8 mouse cellular contexts compared by ENCODE assay signal in genomic region chr17:36193546-36194141, GRCm38 (mm10). TPM values are rescaled to one million over a fixed set of nuclear protein-coding genes. Genes with fewer than 3 reads are reported as not detected.
DNase-seq lines count a peak whose midpoint lies in the region; ATAC-seq and TF ChIP-seq lines count a peak whose summit lies in the region.

No protein-coding gene starts in this region.

- 0 out of 2 replicates have a peak, but pooled peaks cover 2% of the 10 kb centered on the region for H3K27me3 ChIP-seq in neural tube, embryonic 14.5 days (ENCODE audit: control insufficient read depth, insufficient read depth, low read length)
- H3K27me3 ChIP-seq in thymus, adult 2 months (ENCODE audit: control insufficient read depth, insufficient read depth, low read length) = no peaks in the 10 kb centered on the region

- no peak for TF ChIP-seq POLR2A in lung, adult 2 months (IDR thresholded peaks at IDR 0.05; ENCODE audit: borderline replicate concordance, extremely low read depth, low read depth, low read length)
- no peak for TF ChIP-seq POLR2A in thymus, adult 2 months (IDR thresholded peaks at IDR 0.05; ENCODE audit: control insufficient read depth, extremely low read depth, insufficient read depth, low read length, poor library complexity)

- peak; percentile 63; the same call in 1 of the 2 replicates for ATAC-seq in neural tube, embryonic 14.5 days (ENCODE audit: low read depth)

- no peak overlapping the region for H3K4me2 ChIP-seq in neural tube, embryonic 14.5 days (ENCODE audit: low read depth, low read length)

- peak; percentile 91 for TF ChIP-seq CTCF in lung, adult 2 months (IDR thresholded peaks at IDR 0.05; ENCODE audit: insufficient read depth, low read length)
- TF ChIP-seq CTCF in thymus, adult 2 months (IDR thresholded peaks at IDR 0.05; ENCODE audit: borderline replicate concordance, control insufficient read depth, extremely low read depth, insufficient read depth, low read length, poor library complexity) = peak; percentile 87

- no peak overlapping the region for H3K27ac ChIP-seq in neural tube, embryonic 14.5 days (ENCODE audit: low read depth, low read length)
- H3K27ac ChIP-seq in thymus, adult 2 months (ENCODE audit: control insufficient read depth, insufficient read depth, low read length) = no peak overlapping the region

- no peak overlapping the region for H3K9ac ChIP-seq in neural tube, embryonic 14.5 days (replicated peaks; ENCODE audit: low read depth, low read length)

- no peaks in the 10 kb centered on the region for H3K9me3 ChIP-seq in neural tube, embryonic 14.5 days (ENCODE audit: control insufficient read depth, low read length)

- peak; percentile 64 for DNase-seq in urinary bladder, postnatal 14 days (ENCODE audit: low spot score)
- DNase-seq in urinary bladder, adult 2 months (ENCODE audit: low spot score) = no peak
- DNase-seq in c-Kit-positive CD71-positive TER-119-negative erythroid progenitor cells, embryonic 14.5 days (ENCODE audit: low read depth) = peak; percentile 5
- peak; percentile 12 to 18 for DNase-seq in gastrocnemius, adult 8-10 months (ENCODE audit: low spot score in 2 of 2)
- peak; percentile 85 for DNase-seq in kidney, postnatal 10 days
- DNase-seq in lung, adult 2 months = peak; percentile 32
- peak; percentile 70 for DNase-seq in thymus, adult 2 months

- H3K4me1 ChIP-seq in lung, adult 2 months (ENCODE audit: control insufficient read depth, insufficient read depth, low read length) = no peaks in the 10 kb centered on the region
- H3K4me1 ChIP-seq in neural tube, embryonic 14.5 days (ENCODE audit: control insufficient read depth, insufficient read depth, low read length) = no peaks in the 10 kb centered on the region
- H3K4me1 ChIP-seq in thymus, adult 2 months (replicated peaks; ENCODE audit: control insufficient read depth, insufficient read depth, low read length) = peaks cover 31% of the 10 kb centered on the region

- no peaks in the 10 kb centered on the region for H3K36me3 ChIP-seq in neural tube, embryonic 14.5 days (ENCODE audit: control insufficient read depth, insufficient read depth, low read length)
- no peaks in the 10 kb centered on the region for H3K36me3 ChIP-seq in thymus, adult 2 months (ENCODE audit: control insufficient read depth, insufficient read depth, low read length)

- WGBS in lung, adult 2 months = 23% methylated on average over 8 of the region's 8 CpGs
- 34% methylated on average over 8 of the region's 8 CpGs for WGBS in neural tube, embryonic 14.5 days
- 19% methylated on average over 8 of the region's 8 CpGs for WGBS in thymus, adult 2 months

- no peak overlapping the region for H3K4me3 ChIP-seq in lung, adult 2 months (replicated peaks; ENCODE audit: extremely low read depth, low read depth, low read length)
- no peak overlapping the region for H3K4me3 ChIP-seq in neural tube, embryonic 14.5 days (ENCODE audit: low read depth, low read length)
- H3K4me3 ChIP-seq in thymus, adult 2 months (ENCODE audit: control insufficient read depth, insufficient read depth, low read length) = no peak overlapping the region

RNA-seq across cellular contexts. Expression of gene H2-T3, which starts 3.6 kb away (rescaled TPM):
- 0.03 TPM in 1 of 2 replicates, not detected in the other for polyA plus RNA-seq in urinary bladder, adult 2 months (2012; rRNA removed)
- total RNA-seq in gastrocnemius, adult 8-10 months (2022) = not detected
- polyA plus RNA-seq in lung, adult 2 months (2012; rRNA removed) = 0.05 TPM in 1 of 2 replicates, not detected in the other
- not detected in 2 replicates for polyA plus RNA-seq in neural tube, embryonic 14.5 days (2014; fragmentation: Nextera tagmentation; extraction: Ambion mirVana)
- polyA plus RNA-seq in thymus, adult 2 months (2012; rRNA removed) = 1.7 and 2.5 TPM in 2 replicates

RNA-seq across cellular contexts. Expression of gene Gm8909, which starts 25.3 kb away (rescaled TPM):
- 0.04 TPM in 1 of 2 replicates, not detected in the other for polyA plus RNA-seq in urinary bladder, adult 2 months (2012; rRNA removed)
- total RNA-seq in gastrocnemius, adult 8-10 months (2022) = not detected
- 0.62 and 1.2 TPM in 2 replicates for polyA plus RNA-seq in lung, adult 2 months (2012; rRNA removed)
- not detected in 2 replicates for polyA plus RNA-seq in neural tube, embryonic 14.5 days (2014; fragmentation: Nextera tagmentation; extraction: Ambion mirVana)
- 20.1 and 20.8 TPM in 2 replicates for polyA plus RNA-seq in thymus, adult 2 months (2012; rRNA removed)
